Mouse (Mus musculus) mouse embryonic stem cell (cell line): ENCODE results near the gene Rbm20.

Experiments
- in situ Hi-C, 2 experiments: fragments of 300-500 bp; cut with MboI; formaldehyde crosslinking; loops; 1 replicate in 1 of 2; 3 replicates in 1 of 2; pipeline ENCODE4 v1.14.3; 2019 to 2020; ENCODE audit warnings: low sequenced_read_pairs in 2 of 2, low pct_unique_long_range_greater_than_20kb in 1 of 2, mixed read lengths in 1 of 2; ENCODE audit not compliant: unreplicated experiment in 1 of 2

Rbm20 gene

DNA sequence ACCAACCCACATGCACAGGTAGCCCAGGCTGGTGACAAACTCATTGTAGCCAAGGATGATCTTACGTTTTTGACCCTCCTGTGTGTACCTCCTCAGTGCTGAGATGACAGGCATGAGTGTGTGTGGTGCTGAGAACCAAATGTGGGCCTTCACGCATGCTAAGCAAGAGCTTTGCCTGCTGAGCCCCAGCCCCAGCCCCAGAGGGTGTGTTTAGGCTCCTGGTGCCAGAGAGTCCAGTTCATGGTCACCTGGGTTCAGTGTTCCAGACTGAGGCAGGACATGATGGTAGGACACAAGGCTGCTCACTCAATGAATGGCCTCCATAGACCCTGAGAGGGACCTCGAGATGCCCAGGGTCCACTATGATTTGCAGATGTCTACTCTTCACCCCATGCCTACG, 11.7 kb upstream of the Rbm20 start:
- in situ Hi-C loops, result no loop called here

DNA sequence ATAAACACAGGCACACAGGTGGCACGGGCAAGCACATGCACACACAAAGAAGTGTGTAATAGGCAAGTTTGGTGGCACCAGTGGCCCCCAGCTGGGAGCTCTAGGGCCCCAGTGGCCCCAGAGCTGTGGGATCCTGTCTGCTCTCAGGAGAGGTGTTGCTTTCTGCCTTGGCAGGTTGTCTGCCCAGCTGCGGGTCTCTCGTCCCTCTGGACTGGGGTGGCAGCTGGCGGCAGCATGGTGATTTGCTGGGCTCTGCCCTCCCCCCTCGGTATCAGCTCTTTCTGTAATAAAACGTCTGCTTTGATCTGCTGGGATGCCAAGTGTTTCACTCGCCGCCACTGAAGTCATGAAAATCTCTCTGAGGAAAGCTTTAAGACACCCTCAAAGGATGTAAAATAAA, 10.4 kb upstream of the Rbm20 start:
- in situ Hi-C loops, result no loop called here

DNA sequence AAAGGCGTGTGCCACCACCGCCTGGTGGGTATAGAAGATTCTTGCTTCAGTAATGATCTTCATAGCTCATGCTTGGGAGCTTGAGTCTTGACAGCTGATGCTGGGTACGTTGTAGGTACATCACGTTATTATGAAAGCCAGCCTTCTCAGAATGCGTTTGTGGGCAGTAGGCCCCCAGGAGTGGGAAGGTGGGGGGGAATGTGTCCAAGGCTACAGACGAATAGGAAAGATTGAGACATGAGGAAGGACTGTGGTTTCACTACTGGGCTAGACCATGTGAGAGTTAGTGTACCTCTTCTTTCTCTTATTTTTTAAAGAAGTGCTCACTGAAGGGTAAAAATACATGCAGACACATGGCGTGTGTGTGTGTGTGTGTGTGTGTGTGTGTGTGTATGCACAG, 8.3 kb upstream of the Rbm20 start:
- in situ Hi-C loops, result no loop called here

DNA sequence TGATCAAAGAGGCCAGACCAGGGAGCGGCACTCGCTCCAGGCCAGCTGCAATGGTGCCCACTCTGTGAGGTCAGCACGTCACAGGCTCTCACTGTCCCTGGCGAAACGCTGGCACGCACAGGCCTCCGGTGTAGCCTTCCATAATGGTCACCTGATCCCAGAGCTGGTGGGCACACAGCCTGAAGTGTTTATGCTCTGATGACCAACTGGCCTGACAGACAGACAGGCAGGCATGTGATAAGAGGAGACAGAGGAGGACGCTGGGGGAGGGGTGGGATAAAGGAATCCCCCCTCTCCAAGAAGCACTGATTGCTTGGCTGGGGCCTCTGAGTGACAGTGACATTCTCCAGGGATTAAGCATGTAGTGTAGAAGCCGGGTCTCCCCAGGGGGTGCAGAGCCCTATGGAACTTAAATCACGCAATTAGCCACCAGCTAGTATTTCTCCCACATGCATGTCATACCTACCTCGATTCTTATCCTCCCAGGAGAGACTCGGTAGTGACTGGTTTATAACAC, 6.4 kb upstream of the Rbm20 start:
- in situ Hi-C loops, result no loop called here

DNA sequence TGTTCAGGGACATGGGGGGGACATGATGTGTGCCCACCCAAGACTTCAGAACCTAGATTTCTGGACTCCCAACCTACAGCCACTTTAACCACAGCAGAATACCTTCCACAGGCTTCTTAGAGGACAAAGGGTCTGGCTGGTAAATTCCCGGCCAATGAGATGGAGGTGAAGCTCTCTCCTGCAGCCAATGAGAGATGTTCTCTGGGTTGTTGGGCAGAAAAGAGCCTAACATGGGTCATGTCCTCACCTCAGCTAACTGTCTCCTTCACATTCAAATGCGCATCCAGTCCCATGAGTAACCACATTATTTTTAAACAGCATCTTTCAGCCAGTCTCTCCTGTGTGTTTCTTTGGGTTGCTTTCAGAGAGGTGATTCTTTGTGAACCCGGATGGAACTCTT, 5.7 kb upstream of the Rbm20 start:
- in situ Hi-C loops, result no loop called here

DNA sequence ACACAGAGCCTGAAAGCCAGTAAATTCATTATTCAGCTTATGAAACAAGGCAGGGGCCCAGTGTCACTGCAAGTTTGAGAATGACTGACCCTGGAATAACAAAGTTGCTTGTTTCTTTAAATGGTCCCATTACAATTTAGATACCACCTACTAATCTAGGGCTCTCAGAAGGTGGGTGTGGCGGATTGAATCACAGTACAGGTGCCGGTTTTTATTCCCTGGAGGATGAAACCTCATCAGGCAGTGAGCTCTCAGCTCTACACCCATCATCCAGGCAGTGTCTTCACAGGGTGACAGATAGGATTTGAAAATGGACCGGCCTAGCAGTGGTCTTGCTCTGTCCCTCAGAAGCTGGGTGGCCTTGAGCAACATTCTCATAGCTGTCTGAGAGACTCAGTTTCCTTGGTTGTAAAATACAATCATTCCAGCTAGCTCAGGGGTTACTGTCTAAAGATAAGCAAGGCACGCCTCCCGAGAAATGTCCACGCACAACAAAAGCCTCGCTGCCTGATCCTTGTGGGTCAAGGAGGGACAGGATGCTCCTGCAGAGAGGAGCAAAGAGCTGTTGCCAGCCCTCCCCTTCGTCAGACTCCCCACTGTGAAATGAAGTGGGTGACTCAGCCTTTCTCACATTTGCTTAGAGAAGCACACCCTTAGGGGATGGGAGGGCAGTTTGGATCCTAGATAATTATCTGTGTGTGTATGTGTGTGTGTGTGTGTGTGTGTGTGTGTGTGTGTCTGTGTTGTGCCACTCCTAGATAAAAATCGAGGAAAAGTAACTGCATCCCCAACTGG, 2.8 kb upstream of the Rbm20 start:
- in situ Hi-C loops, result no loop called here

DNA sequence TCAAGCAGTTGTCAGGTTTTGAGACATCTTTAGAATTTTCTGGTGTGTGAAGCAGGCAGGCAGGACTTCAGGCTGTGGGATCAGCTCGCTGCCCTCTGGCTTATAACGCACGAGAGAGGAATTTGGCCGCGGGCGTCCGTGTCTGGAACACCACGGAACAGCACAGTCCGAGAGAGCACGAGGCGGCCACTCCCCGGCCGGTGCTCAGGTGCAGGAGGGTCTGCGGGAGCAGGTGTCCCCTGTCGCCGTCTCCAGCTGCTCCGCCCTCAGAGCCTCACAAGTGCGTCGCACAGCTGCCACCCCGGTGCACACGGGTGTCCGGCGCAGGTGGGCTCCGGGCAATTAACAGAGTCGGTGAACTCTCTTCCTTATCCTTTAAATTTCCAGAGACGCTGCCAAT, 878 bp upstream of the Rbm20 start:
- in situ Hi-C loops, result no loop called here

DNA sequence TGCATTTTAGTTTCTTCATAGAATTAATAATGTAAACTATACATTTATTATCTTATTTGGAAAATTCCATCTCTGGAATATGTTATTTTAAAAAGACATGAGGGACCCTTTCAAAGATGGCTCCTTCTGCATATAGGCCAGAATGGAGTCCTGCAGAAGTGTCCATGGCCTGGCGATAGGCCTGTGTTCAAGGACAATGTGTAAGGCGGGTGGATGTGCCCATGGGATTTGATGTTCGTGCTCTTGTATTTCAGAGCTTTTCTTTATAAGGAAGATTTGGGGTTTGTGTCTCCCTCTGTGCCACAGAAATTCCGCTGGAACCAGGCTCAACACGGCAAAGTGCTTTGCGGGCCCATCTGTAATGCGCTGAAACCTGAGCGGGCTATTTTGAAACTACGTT, 2.1 kb downstream of the Rbm20 start:
- in situ Hi-C loops, result no loop called here

DNA sequence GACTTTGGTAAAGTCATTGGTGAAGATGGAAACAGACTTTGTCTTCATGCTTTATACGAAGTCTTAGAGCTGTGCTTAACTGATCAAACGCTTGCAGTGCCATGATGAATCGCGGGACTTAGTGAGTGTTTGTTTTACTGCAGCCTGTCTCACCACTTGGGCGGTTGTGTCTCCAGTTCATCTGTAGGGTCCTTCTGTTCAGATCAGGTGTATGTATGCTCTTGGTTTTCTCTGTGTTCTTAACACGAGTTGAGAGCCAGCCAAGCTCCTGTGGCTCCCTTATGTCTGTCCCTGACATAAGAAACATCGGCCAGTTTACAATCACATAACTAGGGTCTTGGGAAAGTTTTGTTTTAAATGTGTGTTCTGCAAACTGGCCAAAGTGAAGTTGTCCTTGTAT, 2.9 kb downstream of the Rbm20 start:
- in situ Hi-C loops, result no loop called here

DNA sequence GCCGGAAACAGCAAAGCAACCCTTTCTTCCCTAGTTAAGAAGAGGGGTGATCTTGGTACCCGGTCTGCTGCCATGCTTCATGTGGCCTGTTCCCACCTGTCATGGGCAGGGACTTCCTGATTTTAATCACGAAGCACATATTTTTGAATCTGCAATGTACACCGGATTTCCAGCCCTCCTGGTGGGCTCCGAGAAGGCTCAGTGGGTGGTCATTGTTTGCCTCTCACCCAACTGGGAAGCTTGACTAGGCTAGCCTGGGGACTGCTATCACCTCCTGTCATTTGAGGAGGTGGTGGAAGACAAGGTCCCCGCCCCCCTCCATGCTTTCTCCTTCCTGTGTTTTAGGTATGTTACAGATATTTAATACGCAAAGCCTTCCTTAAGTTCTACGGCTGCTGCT, 5.3 kb downstream of the Rbm20 start:
- in situ Hi-C loops, result no loop called here

DNA sequence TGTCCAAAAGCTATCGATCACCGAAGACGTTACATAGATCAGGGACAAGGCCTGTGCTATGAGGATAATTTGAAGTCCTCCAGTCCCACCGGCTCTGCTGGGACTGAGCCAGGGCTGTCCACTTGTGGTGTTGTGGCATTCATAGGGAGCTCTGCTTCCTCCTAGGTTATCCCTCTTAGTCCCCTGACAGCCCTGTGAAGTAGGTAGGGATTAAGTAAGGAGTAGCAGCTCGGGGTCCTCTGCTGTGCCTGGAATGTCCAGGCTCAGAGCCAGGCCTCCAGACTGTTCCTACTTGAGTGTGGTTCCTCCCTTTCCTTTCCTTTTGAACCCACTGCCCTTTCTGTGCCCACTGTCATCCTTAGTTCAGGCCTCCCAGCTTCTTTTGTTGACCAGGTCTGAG, 10.5 kb downstream of the Rbm20 start:
- in situ Hi-C loops, result no loop called here

DNA sequence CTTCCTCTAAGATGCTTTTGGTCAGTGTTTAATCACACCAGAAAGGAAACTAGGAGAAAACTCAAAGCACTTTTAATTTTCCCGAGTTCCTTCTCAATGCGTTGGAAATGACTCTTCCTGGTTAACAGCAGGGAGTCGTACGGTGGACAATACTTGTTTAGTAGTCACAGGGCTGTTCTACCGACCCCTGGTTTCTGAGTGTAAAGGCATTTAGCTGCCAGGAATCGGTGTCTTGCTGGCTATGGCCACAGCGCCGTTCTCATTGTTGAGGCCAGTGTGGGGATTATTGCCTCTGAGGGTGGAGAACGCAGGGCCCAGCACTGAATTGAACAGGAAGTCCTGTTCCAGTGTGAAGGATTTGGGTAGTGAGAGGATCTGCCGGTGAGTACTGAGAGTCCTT, 13.7 kb downstream of the Rbm20 start:
- in situ Hi-C loops, result no loop called here

DNA sequence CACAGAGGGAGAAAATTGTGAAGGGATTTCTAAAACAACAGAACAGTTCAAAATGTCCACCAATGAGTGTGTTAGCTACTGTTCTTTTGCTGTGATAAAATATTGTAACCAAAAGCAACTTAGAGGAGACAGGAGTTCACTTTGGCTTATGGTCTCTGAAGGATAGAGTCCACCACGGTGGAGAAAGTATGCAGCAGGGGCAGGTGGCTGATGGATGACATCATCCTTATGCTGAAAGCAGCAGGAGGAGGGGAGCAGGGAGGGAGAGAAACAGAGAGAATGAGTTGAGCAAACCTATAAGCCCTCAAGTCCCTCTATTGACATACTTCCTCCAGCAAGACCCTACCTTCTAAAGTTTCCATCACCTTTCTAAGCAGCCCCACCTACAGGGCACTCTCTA, 16.9 kb downstream of the Rbm20 start:
- in situ Hi-C loops, result no loop called here

DNA sequence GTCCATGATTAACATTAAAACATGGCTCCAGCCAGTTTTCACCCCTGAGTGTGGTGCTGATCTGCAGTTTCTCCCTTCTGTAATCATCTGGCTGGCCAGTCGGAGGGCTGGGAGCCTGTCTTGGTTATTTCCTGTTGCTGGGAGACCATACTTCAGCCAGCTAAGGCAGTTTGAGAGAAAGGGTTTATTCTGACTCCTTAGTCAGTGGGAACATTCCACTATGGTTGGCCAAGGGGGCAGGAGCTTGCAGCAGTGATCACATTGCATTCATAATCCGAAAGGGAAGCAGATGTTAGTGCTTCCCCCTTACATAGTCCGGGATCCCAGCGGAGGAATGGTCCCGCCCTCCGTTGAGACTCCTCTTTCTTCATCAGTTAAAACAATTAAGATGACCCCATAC, 19.0 kb downstream of the Rbm20 start:
- in situ Hi-C loops, result no loop called here

DNA sequence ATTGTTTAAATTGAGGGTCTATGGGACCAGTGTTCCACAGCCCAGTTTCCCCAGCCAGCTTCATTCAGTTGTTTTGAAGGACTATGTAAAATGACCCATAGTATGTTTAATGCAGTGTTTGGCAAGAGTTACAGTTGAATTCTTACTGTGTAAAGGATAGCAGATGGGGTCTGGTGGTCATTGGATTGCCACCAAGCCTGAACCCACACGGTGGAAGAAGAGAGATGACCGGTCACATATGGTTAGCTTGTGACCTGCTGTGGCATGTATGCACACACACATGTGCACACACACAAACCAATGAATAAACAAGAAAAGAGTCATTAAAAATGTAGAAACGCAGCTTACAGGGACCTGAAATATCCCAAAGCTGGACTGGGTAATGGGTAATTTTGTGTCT, 19.5 kb downstream of the Rbm20 start:
- in situ Hi-C loops, result no loop called here

DNA sequence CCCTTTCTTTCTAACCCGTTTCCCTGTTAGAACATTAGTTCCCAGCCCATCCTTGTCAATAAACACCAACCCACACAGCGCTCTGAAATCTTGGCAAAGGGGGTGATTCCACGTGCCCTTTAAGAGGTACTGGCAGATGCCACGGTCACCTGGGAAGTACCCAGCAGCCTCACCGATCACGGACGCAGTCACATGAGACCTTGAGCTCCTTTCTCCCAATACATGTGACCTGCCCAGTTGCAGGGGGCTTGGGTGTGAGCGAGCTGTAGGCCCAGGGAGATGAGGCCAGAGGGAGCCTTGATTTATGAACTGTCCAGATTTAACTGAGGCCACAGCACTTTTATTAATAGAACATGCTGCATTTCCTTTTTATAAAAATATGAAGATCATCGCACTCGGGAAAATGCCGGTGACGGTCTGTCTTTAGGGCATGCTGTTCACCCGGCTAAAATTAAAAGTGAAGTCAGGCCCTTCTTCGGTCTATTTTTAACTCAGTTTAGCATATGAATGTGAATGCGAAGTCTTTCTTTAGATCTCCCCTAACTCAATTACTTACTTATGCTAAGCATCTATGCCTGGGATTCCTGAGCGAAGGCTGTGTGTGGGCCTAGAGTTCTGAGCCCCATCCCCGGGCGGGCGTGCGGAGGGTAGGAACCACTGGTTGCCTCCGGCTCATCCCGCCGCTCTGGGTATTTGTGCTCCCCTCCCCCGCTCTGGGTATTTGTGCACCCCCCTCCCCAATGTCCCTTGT, 20.4 kb downstream of the Rbm20 start:
- in situ Hi-C loops, result no loop called here

DNA sequence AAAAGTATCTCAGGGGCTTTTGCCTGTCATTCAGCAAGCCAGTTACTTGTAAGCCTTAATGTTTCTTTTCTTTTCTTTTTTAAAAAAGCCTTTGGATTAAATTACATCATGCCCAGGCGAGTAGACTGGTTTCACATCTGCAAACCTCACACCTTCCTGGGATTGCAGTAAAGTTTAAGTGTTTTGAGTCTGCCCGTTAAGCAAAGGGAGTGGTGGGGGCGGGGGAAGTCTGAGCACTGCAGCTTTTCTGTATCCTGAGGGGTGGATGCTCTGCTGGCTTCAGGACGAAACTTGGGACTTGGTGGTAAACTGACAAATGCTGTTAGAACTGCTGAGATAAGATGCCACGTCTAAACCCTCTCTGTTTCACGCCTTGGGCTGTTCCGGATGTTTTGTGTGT, 22.6 kb downstream of the Rbm20 start:
- in situ Hi-C loops, result no loop called here

DNA sequence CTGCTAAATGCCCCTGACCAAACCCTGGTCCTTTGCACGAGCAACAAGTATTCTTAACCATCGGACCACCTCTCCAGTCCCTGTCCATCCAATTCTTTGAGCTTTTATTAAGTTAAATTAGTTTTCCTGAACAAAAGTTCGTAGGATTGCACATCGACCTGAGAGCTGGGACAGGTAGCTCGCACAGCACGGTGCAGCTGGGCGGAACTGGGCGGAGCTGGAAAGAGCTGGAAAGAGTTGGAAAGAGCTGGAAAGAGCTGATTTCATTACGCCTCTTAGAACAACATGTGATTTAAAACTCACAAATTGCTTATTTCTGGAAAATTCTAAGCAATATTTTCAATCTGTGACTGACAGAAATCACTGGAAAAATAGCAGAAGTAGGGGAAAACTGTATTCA, 24.3 kb downstream of the Rbm20 start:
- in situ Hi-C loops, result no loop called here

DNA sequence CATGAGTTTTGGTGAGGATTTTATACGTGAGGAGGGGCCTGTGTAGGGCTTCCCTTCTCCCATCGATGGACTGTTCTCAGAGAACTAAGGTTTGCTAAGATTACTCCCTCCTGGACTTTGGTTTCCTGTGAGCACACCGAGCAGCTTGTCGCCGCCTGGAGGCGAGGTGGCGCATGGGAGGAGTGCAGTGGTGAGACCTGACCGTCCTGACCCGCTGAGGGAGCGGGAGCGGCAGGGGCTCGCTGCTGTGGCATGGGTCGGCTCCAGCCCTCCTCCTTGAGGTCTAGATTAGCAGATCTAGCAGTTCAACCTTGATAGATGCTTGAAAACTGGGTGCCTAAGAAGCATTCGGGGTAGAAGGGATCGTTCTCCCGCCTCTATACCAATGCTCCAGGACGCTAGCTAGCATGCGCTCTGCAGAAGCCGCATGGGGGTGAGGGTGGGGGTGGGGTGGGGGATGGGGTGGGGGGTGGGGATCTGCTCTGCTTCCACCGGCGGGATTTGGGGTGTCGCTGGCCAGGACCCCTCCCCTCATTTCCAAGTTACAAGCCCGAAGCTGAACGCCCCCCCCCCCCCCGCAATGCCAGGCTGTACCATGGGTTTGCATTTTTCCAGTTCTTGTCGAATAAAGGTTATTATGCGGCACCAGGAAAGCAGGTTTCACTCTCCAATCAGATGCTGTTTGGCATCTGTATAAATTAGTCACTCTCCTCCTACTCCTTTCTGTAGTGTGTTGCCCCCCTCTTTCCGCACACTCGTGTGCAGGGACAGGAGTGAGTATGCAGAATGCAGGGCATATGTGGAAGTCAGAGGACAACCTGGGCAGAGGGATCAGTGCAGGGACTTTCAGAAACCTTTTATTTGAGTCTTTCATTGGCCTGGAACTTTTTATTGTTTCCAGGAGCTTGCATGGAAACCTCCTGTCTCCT, 28.1 kb downstream of the Rbm20 start:
- in situ Hi-C loops, result no loop called here
